In the genomic region with DNA sequence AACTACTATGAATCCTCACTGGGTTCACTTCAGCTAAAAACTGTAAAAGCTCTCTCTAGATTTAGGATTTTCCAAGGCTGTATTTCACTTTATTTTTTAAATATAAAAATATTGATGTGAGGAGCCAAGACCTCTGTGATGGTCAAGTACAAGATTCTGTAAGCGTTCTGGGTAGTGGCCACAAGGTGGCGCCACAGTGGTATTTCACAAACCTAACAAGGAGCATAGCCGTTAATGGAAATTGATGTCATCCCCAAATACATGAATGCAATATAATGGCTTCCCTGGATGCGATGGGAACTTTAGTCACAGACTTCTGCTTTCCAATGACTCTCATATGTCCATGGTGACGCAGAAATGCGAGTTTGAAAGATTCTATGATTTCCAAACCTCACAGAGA, we compare ENCODE assay signal across 8 mouse cellular contexts.
DNase-seq lines count a peak whose midpoint lies in the region; ATAC-seq lines count a peak whose summit lies in the region.

No protein-coding gene starts in this region.

- ATAC-seq in heart, embryonic 11.5 days (replicated peaks; ENCODE audit: insufficient number of reproducible peaks, low FRiP score, low TSS enrichment) = no peak
- ATAC-seq in megakaryocyte progenitor cell, adult 5-6 weeks (replicated peaks; ENCODE audit: poor library complexity) = peak; percentile 60

- no peaks in the 10 kb centered on the region for H3K27me3 ChIP-seq in heart, embryonic 11.5 days (ENCODE audit: control insufficient read depth, insufficient read depth, low read length)

- H3K4me2 ChIP-seq in heart, embryonic 11.5 days = no peak overlapping the region

- H3K4me3 ChIP-seq in heart, embryonic 11.5 days (ENCODE audit: low read depth, low read length) = no peak overlapping the region

- peak; percentile 77 for DNase-seq in heart, adult 11 months
- peak; percentile 26 to 52 for DNase-seq in urinary bladder, postnatal 36 days (ENCODE audit: low spot score in 2 of 2)
- no peak for DNase-seq in urinary bladder, postnatal 10 days (ENCODE audit: low spot score)
- peak; percentile 78 for DNase-seq in embryo, embryonic 10 days (ENCODE audit: low spot score)
- peak; percentile 86 for DNase-seq in induced T-regulatory cell, adult 2 months (ENCODE audit: low read depth)
- no peak for DNase-seq in ovary, postnatal 14 days (ENCODE audit: low spot score)

- no peak overlapping the region for H3K27ac ChIP-seq in heart, embryonic 11.5 days (ENCODE audit: low read depth, low read length)

- no peaks in the 10 kb centered on the region for H3K36me3 ChIP-seq in heart, embryonic 11.5 days (ENCODE audit: control insufficient read depth, insufficient read depth, low read length)

- peaks cover 7% of the 10 kb centered on the region for H3K4me1 ChIP-seq in heart, embryonic 11.5 days (ENCODE audit: control insufficient read depth, insufficient read depth, low read length)

- no peak overlapping the region for H3K9ac ChIP-seq in heart, embryonic 11.5 days (ENCODE audit: low read depth, low read length)

- 36% methylated on average over 6 of the region's 6 CpGs for WGBS in heart, embryonic 11.5 days (ENCODE audit: insufficient replicate concordance)

- no peaks in the 10 kb centered on the region for H3K9me3 ChIP-seq in heart, embryonic 11.5 days (replicated peaks; ENCODE audit: control insufficient read depth, low read length)

Comparison
In these comparisons a context has a peak if more than half of its experiments do, and no peak if none do; other contexts are left out.
1. DNase-seq: peak in heart, adult 11 months (single experiment), urinary bladder, postnatal 36 days (2 of 2), embryo, embryonic 10 days (single experiment) and induced T-regulatory cell, adult 2 months (single experiment); none in urinary bladder, postnatal 10 days (single experiment) and ovary, postnatal 14 days (single experiment).